Mouse (Mus musculus) lung, postnatal 0 days (tissue): Measurements from ENCODE around the gene Arl4a.

ENCODE experiments used
- CTCF ChIP-seq: IDR thresholded peaks from 2 replicates; pipeline ENCODE4 v1.5.1; 2016; ENCODE audit warnings: antibody characterized with exemption, mild to moderate bottlenecking
- EP300 ChIP-seq: IDR thresholded peaks from 2 replicates; pipeline ENCODE4 v1.6.1; 2016; ENCODE audit warnings: antibody characterized with exemption, mild to moderate bottlenecking, control low read depth

- TF ChIP-seq CTCF (no peak), EP300 (no peak)
Measured at GRCm38 (mm10) chr12:39959166-39959565, 78.7 kb downstream of the Arl4a start.
